Mouse (Mus musculus) ovary, postnatal 14 days (tissue): Measurements from ENCODE around the gene Ocel1.

ENCODE experiments used
- DNase-seq: peaks from one replicate; pipeline ENCODE4 v3.0.0; 2022; ENCODE audit warnings: low spot score

The Ocel1 gene

GRCm38 (mm10) chr8:71379512-71380075 is 8.5 kb downstream of the Ocel1 start:
- DNase-seq, result no peak

DNA sequence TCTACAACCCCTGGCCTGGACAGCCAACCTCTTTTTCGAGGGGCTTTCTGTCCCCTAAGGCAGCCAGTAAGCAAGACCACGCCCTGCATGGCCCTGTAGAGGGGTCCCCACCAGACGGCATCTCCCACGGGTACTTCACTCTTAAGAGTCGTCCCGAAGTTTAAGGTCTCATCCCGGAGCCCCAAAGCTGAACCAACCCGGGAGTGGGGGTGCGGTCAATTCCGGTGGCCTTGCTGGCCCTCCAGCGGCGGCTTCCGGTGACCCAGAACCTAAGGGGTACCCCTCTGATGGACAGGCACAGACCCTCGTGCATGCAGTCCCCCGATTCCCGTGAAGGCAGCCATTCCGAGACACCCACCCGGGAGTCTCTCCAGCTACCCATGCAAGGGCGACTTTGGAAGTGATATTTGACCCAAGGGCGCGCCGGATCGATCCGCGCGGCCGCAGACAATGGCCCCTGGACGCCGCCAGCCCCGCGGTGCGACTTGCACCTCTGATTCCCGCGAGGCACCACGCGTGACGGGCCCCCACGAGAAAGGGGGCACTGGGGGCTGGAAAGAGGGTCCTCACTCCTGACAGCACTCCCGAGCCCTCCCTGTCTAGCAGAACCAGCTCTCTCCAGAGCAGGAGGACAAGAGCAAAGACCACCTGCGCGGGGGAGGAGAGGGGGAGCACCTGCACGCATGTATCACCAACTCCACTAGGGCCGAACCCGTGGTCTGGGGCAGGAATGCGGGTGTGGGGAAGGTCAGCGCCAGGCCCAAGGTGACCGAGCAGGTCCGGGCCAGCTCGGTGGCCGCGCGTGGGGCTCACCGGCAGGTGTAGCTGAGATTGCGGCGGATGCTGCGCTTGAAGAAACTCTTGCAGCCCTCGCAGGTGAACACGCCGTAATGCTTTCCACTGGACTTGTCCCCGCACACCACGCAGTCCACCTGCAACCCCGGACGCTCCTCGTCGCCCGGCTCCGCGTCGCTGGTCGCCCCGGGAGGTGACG is 9.4 kb downstream of the Ocel1 start:
- DNase-seq, result no peak

- DNase-seq, result peak; percentile 65
Observed at GRCm38 (mm10) chr8:71381421-71381970, 10.4 kb downstream of the Ocel1 start, which contains the start of gene Nr2f6. Gene Nr2f6 (minus strand): TSS chr8:71381960.

- DNase-seq, result peak; percentile 89
Observed at GRCm38 (mm10) chr8:71381971-71382961, 11.2 kb downstream of the Ocel1 start.

DNA sequence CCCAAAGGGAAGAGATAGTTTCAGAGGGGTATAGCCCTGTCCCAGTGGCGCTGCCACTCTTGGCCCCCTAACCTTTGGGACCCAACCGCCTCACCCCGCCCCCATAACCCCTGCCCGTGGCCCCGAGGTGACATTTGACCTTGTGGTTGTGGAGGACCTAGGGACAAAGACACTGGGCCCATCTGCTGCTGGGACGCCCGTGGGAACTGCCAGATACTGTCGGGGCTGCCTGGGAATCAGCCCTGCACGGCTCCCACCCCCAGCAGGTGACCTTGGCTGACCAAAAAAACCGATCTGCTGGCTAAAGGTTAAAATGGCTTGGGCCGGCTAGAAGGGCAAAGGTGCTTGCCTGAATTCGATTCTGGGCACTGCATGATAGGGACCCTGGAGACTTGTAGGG is 12.3 kb downstream of the Ocel1 start:
- no peak for DNase-seq

DNA sequence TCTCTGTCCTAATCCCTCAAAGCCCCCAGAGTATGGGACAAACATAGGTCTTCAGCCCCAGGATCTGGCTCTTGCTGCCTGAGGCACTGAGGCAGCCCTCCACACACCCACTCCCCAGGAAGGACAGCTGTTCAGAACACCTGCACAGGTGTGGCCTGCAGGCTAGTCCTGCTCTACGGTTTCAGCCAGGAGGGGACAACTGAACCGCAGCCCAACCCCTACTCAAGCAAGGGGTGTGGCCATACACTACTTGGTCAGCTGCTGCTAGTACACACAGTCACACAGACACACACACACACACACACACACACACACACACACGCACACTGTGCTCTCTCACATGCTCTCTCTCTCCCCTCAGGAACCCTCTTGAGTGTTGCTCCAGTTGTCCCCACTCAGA is 12.8 kb downstream of the Ocel1 start:
- DNase-seq, result no peak

DNA sequence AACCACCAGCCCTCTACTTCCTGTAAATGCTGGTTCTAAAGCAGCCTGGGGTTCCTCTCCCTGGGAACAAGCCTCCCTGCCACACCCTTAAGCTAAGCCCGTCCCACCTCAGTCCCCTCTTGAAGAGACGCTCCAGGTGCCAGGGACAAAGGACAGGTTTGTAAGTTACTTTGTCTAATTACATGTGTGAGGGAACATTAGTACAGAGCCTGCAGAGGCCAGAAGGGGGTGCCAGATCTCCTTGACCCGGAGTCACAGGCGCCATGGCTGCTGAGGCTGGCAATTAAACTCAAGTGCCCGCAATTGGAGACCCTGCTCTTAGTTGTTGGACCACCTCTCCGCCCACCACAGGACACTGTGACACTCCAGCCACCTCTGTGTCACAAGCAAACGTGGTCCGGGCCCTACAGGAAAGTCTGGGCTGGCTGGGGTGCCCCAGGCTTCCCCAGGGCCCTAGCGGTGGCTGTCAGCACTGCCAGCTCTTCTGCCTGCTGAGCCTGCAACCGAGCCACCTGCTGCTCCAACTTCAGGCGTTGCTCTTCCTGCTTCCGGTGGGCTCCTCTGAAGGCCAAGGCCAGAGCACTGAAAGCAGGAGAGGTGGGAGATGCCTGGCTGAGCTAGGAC is 14.2 kb downstream of the Ocel1 start:
- DNase-seq, result no peak

DNA sequence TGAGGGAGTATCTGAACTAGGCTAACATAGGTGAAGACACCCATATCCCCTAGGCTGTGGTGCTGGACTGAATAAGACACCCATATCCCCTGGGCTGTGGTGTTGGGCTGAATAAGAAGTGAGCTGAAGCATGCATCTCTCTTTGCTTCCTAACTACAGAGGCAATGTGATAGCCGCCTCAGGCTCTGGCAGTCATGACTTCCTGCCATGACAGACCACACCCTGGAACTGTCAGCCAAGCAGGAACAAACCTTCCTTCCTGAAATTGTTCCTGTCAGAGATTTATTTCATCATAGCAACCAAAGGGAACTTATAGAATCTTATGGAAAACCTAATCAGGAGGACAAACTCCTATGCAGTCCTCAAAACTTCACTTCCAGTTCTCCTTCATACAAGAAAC is 17.2 kb downstream of the Ocel1 start:
- no peak for DNase-seq

DNA sequence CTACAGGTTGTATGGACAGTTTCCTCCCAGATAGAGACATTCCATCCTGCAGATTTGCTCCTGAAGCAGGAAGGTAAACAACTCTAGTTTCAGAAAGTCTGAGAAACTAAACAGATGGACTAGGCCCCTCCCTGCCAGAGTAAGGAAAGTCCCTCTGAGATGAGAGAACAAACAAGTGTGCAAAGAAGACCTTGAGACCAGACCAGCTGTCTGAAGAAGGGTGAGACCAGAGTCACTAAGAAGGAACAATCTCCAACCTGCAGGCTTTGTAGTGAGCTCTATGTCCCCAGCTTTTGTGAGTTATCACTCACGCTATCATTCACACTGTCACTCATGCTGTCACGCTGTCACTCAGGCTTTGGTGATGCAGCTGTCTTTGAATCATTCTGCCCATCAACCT is 20.6 kb downstream of the Ocel1 start:
- DNase-seq, result no peak

- DNase-seq, result no peak
Observed at GRCm38 (mm10) chr8:71392391-71392790, 21.3 kb downstream of the Ocel1 start.

DNA sequence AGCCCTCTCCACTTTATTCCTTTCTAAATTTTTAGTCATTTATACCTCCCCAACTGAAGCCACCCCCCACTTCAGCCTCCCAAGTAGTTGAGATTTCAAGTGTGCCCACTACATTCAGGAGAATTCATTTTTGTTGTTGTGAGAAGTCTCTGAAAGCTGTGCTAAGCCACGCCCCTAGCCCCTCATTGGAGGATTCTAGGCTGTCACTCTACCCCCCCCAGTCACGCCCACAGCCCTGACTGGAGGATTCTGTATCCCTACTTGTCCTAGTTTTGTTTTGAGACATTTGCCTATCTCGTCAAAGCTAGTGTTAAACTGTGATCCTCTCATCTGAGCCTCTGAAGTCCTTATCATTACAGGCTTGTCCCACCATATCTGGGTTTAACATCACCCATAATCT is 21.8 kb downstream of the Ocel1 start:
- no peak for DNase-seq

- no peak for DNase-seq
Observed at GRCm38 (mm10) chr8:71394481-71394880, 23.4 kb downstream of the Ocel1 start.

DNA sequence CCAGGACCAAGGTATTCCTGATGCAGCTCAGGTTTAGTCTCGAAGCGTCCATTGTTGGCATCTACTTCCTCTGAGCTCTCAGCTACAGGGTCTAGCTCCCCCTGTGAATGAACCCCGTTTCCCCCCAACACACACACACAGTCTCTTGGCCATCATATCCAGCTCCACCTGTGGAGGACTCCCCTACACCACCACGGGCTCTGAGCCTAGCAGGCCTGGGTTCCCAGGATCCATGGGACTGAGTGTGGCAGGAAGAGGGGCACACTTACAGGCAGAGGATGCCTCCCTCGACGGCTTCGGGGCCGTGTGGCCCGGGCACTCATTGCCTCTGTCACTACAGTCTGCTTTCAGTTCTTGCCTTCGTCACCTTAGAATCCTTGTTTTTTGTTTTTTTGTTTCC is 24.0 kb downstream of the Ocel1 start:
- DNase-seq, result no peak

GRCm38 (mm10) chr8:71395629-71396028 is 24.5 kb downstream of the Ocel1 start, which contains the start of gene Ushbp1:
Gene Ushbp1 (minus strand): TSS chr8:71395802.
- DNase-seq, result no peak

GRCm38 (mm10) chr8:71396639-71397305 is 25.7 kb downstream of the Ocel1 start, which contains the start of gene Babam1:
Gene Babam1 (plus strand): TSS chr8:71396861.
- peak; percentile 80 for DNase-seq

DNA sequence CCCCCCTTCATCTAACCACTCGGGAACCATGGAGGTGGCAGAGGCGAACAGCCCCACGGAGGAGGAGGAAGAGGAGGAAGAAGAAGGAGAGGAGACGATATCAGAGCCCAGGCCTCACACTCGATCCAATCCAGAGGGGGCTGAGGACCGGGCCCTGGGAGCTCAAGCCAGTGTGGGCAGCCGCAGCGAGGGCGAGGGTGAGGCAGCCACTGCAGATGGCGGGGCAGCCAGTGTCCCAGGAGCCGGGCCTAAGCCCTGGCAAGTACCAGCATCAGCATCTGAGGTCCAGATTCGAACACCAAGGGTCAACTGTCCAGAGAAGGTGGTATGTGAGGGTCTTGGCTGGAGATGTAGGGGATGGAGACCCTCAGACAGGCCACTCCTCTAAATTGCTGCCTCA is 26.6 kb downstream of the Ocel1 start:
- no peak for DNase-seq

- DNase-seq, result no peak
Observed at GRCm38 (mm10) chr8:71400826-71401225, 29.7 kb downstream of the Ocel1 start.

DNA sequence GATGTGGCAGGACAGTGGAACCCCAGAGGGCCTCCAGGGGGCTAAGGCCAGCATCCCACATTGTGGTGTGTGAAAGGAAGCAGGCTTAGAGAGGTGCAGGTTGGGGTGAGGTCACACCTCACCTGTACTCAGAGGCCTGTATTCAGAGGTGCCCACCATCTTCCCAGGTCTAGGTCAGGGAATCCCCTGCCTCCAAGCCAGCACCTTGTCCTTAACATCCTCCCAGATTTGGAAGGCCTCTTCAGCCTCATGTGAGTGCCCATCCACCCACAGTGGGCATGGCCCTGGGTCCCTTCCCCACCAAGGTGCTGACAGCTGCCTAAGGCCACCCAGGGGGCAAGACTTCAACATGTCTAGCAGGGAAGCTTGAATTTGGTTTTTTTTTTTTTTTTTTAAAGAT is 30.4 kb downstream of the Ocel1 start:
- DNase-seq, result no peak

GRCm38 (mm10) chr8:71402446-71402964 is 31.4 kb downstream of the Ocel1 start:
- DNase-seq, result no peak

GRCm38 (mm10) chr8:71403107-71403885 is 32.2 kb downstream of the Ocel1 start:
- no peak for DNase-seq
